10 mouse cellular contexts compared by ENCODE assay signal in genomic region chr5:96921037-96921436, GRCm38 (mm10).
A peak's percentile ranks its signal among the peaks of the same experiment; 100 is the strongest.
DNase-seq lines count a peak whose midpoint lies in the region; ATAC-seq and TF ChIP-seq lines count a peak whose summit lies in the region.
"Had no signal": no experiment of that assay in that cellular context is flagged by ENCODE, and none has a peak within 500 bp of the region (broad histone marks: within the 10 kb centered on the region; RNA-seq: fewer than 3 reads in every experiment).

No protein-coding gene starts in this region.

- 49% methylated on average over 6 of the region's 6 CpGs for WGBS in lung, adult 2 months
- 13% methylated on average over 6 of the region's 6 CpGs for WGBS in bone marrow, adult 2 months
- 28% methylated on average over 6 of the region's 6 CpGs for WGBS in macrophage (ENCODE audit: missing documents)

- TF ChIP-seq CTCF in lung, adult 2 months (IDR thresholded peaks at IDR 0.05; ENCODE audit: insufficient read depth, low read length): no peak
- no peak for TF ChIP-seq CTCF in bone marrow, adult 2 months (IDR thresholded peaks at IDR 0.05; ENCODE audit: control insufficient read depth, insufficient read depth, low read length)

- no peak for TF ChIP-seq POLR2A in lung, adult 2 months (IDR thresholded peaks at IDR 0.05; ENCODE audit: borderline replicate concordance, extremely low read depth, low read depth, low read length)
- no peak for TF ChIP-seq POLR2A in bone marrow, adult 2 months (IDR thresholded peaks at IDR 0.05; ENCODE audit: borderline replicate concordance, control insufficient read depth, low read depth, low read length)

- peak; percentile 81 for ATAC-seq in erythroid progenitor cell, adult 5-6 weeks (replicated peaks; ENCODE audit: low FRiP score, poor library complexity, severe bottlenecking)

- peaks cover 18% of the 10 kb centered on the region for H3K79me2 ChIP-seq in macrophage (ENCODE audit: inconsistent target)

- H3K27ac ChIP-seq in bone marrow, adult 2 months (ENCODE audit: control insufficient read depth, insufficient read depth, low read depth, low read length, poor library complexity): peak overlapping the region; percentile 81; the same call in 1 of the 2 replicates
- H3K27ac ChIP-seq in macrophage: peak overlapping the region; percentile 96

- no peak for DNase-seq in lung, adult 2 months
- DNase-seq in lung, postnatal 10 days: no peak
- DNase-seq in B cell, adult 2 months: no peak
- no peak for DNase-seq in cerebellum, adult 9-11 months
- DNase-seq: kidney, adult 11 months had no signal

- no peaks in the 10 kb centered on the region for H3K36me3 ChIP-seq in macrophage (ENCODE audit: inconsistent target)
- H3K36me3 ChIP-seq: embryonic facial prominence, embryonic 12.5 days had no signal

- peak overlapping the region; percentile 6 for H3K4me3 ChIP-seq in lung, adult 2 months (replicated peaks; ENCODE audit: extremely low read depth, low read depth, low read length)
- H3K4me3 ChIP-seq in bone marrow, adult 2 months (replicated peaks; ENCODE audit: control insufficient read depth, low read depth, low read length): no peak overlapping the region
- H3K4me3 ChIP-seq in macrophage (ENCODE audit: inconsistent target): peak overlapping the region; percentile 31
- H3K4me3 ChIP-seq: embryonic facial prominence, embryonic 12.5 days; left cerebral cortex, adult 2 months had no signal

- peaks cover 26% of the 10 kb centered on the region for H3K4me1 ChIP-seq in lung, adult 2 months (ENCODE audit: control insufficient read depth, insufficient read depth, low read length)
- H3K4me1 ChIP-seq in bone marrow, adult 2 months (ENCODE audit: control insufficient read depth, insufficient read depth, low read length): peaks cover 12% of the 10 kb centered on the region
